Mouse (Mus musculus) heart, embryonic 14.5 days (tissue): ENCODE data around the gene Nt5c2. TPM values are rescaled to one million over a fixed set of nuclear protein-coding genes. Genes with fewer than 3 reads are reported as not detected.

Source experiments
- ATAC-seq: fragments of 200-750 bp; cut with Nextera tagmentation; 2 replicates; pipeline ENCODE4 v1.8.0; 2017; ENCODE audit warnings: low read depth, moderate TSS enrichment; ENCODE audit not compliant: insufficient number of reproducible peaks, insufficient read depth, low FRiP score
- H3K27ac ChIP-seq, 2 experiments: fragments of 200-500 bp in 1 of 2; fragments of 300-500 bp in 1 of 2; sonication (generic) in 1 of 2; replicated peaks in 1 of 2; 2 replicates each; pipeline ENCODE4 v1.5.1; 2012 to 2014; ENCODE audit warnings: low read depth in 2 of 2, low read length in 2 of 2, control low read depth in 1 of 2, mild to moderate bottlenecking in 1 of 2, mixed read lengths in 1 of 2; ENCODE audit not compliant: control insufficient read depth in 1 of 2, insufficient read depth in 1 of 2
- H3K27me3 ChIP-seq: fragments of 300-500 bp; sonication (generic); 2 replicates; pipeline ENCODE4 v1.6.1; 2014; ENCODE audit warnings: mild to moderate bottlenecking, low read length, control low read depth; ENCODE audit not compliant: control insufficient read depth, insufficient read depth
- H3K36me3 ChIP-seq: fragments of 300-500 bp; sonication (generic); 2 replicates; pipeline ENCODE4 v1.6.1; 2014; ENCODE audit warnings: mild to moderate bottlenecking, control low read depth, low read length, mixed read lengths; ENCODE audit not compliant: control insufficient read depth, insufficient read depth
- H3K4me1 ChIP-seq, 2 experiments: fragments of 200-500 bp in 1 of 2; fragments of 300-500 bp in 1 of 2; sonication (generic) in 1 of 2; 2 replicates each; pipeline ENCODE4 v1.6.1; 2012 to 2014; ENCODE audit warnings: low read length in 2 of 2, control low read depth in 1 of 2, mixed read lengths in 1 of 2; ENCODE audit not compliant: control insufficient read depth in 2 of 2, insufficient read depth in 2 of 2
- H3K4me2 ChIP-seq: fragments of 300-500 bp; sonication (generic); 2 replicates; pipeline ENCODE4 v1.6.1; 2014; ENCODE audit warnings: mild to moderate bottlenecking, low read length
- H3K4me3 ChIP-seq, 2 experiments: fragments of 200-500 bp in 1 of 2; fragments of 300-500 bp in 1 of 2; sonication (generic) in 1 of 2; 2 replicates each; pipeline ENCODE4 v1.5.1; 2012 to 2014; ENCODE audit warnings: low read length in 2 of 2, mild to moderate bottlenecking in 2 of 2, control low read depth in 1 of 2, low read depth in 1 of 2, moderate library complexity in 1 of 2; ENCODE audit not compliant: control insufficient read depth in 1 of 2, insufficient read depth in 1 of 2
- H3K9ac ChIP-seq: fragments of 300-500 bp; sonication (generic); 2 replicates; pipeline ENCODE4 v1.6.1; 2014; ENCODE audit warnings: mild to moderate bottlenecking, low read length
- H3K9me3 ChIP-seq: fragments of 300-500 bp; sonication (generic); 2 replicates; pipeline ENCODE4 v1.6.1; 2016; ENCODE audit warnings: low read length, control low read depth; ENCODE audit not compliant: control insufficient read depth
- WGBS: fragments of 180-500 bp; shearing (Covaris S2); extraction: QIAGEN DNeasy Blood & Tissue Kit; methylation state at CpG from one replicate; pipeline ENCODE4 v1.1.7; 2014; 5-methylcytosine and 5-hydroxymethylcytosine counted together
- polyA plus RNA-seq: library from polyadenylated mRNA; unstranded; fragments of >200 nt; fragmentation: Nextera tagmentation; extraction: Ambion mirVana; gene quantifications from 2 replicates; pipeline ENCODE4 v1.2.1, GENCODE M21; 2014

Gene Nt5c2
- polyA plus RNA-seq, 1 experiment from 2014 or later, result 126 TPM

DNA sequence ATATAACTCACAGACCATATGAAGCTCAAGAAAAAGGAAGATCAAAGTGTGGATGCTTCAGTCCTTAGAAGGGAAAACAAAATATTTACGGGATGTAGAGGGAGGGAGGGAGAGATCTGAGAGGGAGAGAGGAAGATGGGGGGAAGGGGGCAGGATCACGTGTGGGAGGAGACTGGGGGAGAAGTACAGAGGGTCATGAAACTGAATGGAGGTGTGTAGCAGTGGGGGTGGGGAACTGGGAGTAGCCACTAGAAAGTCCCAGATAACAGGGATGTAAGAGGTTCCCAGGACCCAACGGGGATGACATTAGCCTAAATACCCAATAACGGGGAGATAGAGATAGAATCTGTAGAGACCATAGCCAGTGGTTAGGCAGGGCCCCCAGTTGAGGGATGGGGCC, 179.6 kb downstream of the Nt5c2 start:
- Histone ChIP-seq H3K9me3 (no peaks in the 10 kb centered on the region), H3K9ac (no peak overlapping the region), H3K4me2 (no peak overlapping the region), H3K36me3 (no peaks in the 10 kb centered on the region), H3K27ac (no peak overlapping the region), H3K27me3 (no peaks in the 10 kb centered on the region), H3K4me3 (no peak overlapping the region), H3K4me1 (peaks cover 0 to 8% of the 10 kb centered on the region in 2 experiments; a peak in 2 of 4 replicates)
- no peak for ATAC-seq
- WGBS, result 57% methylated on average over 4 of the region's 4 CpGs

- Histone ChIP-seq H3K27ac (no peak overlapping the region), H3K4me3 (no peak overlapping the region), H3K9me3 (no peaks in the 10 kb centered on the region), H3K4me1 (peaks cover 0 to 8% of the 10 kb centered on the region in 2 experiments; a peak in 2 of 4 replicates), H3K9ac (no peak overlapping the region), H3K36me3 (no peaks in the 10 kb centered on the region), H3K27me3 (no peaks in the 10 kb centered on the region), H3K4me2 (no peak overlapping the region)
- no peak for ATAC-seq
- 79% methylated on average over 5 of the region's 5 CpGs for WGBS
These were observed 180.7 kb downstream of the Nt5c2 start for GRCm38 (mm10) chr19:46834301-46834700.

Other genes starting within 250 kb of the Nt5c2 start
- 0.30 TPM in 1 of 2 replicates, not detected in the other for gene Ina, start 455 bp downstream of the Nt5c2 start, polyA plus RNA-seq
- gene Pcgf6, start 35.8 kb upstream of the Nt5c2 start, polyA plus RNA-seq, result 8.8 and 11.0 TPM in 2 replicates
- gene Taf5, start 52.6 kb upstream of the Nt5c2 start, polyA plus RNA-seq, result 5.4 and 5.7 TPM in 2 replicates
- gene Usmg5, start 75.5 kb upstream of the Nt5c2 start, polyA plus RNA-seq, result 2,728 and 2,838 TPM in 2 replicates
- 4.6 and 5.3 TPM in 2 replicates for gene Pdcd11, start 75.6 kb upstream of the Nt5c2 start, polyA plus RNA-seq
- 1.7 and 2.4 TPM in 2 replicates for gene Calhm2, start 123.1 kb upstream of the Nt5c2 start, polyA plus RNA-seq
- not detected in 2 replicates for gene Calhm1, start 129.1 kb upstream of the Nt5c2 start, polyA plus RNA-seq
- not detected in 2 replicates for gene Calhm3, start 142.6 kb upstream of the Nt5c2 start, polyA plus RNA-seq
- gene Neurl1a, start 163.7 kb upstream of the Nt5c2 start, polyA plus RNA-seq, result 1.3 and 1.4 TPM in 2 replicates